Mouse (Mus musculus) natural killer cell, adult 2 months (primary cell): ENCODE measurements around the gene Derl3.

Experiments used
- DNase-seq, 2 experiments: peaks; one replicate each; pipeline ENCODE4 v3.0.0; 2022; ENCODE audit warnings: low spot score in 2 of 2

Gene Derl3

DNA sequence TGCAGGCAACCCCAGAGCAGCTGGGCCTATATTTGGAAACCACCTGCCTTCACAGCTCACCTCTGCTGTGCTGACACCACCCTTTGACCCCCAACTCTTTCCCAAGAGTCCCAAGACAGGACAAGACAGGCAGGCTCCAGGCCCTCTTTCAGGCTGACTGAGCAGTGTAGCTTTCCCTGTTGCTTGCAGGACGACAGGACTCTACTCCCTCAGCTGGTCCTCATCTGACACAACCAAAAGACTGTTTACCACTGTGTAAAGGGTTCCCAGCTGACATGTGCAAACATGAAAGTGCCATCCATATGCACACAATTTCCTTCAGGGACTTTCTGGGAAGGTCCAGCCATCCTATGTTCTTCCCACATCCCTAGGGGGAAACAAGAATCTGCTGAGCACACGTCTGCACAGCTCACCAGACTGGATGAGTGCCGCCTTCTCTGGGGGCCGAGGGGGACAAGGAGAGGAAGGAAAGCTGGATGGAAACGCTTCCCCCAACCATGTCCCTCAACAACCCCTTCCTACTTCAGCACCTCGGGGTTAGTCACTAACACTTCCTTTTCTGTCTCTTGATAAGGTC, 19.9 kb downstream of the Derl3 start:
- no peak for DNase-seq

DNA sequence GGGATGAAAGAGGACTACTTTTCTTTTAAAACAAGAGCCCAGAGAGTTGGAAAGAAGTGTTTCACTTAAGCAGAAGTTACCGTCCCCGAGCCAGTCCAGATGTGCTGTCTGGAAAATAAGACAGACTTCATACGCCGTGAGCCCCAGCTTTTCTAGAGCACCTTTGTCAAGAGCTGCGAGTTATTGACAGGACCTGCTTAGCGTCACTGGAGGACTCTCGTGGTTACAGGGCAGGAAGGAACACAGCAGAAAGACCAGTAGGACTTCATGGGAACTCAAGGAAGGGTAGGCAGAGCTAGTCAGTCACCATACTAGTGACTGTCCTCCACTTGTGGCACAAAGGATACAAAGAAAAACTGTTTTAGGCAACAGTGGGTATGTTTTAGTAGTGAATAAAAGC, 22.3 kb downstream of the Derl3 start:
- no peak for DNase-seq

DNA sequence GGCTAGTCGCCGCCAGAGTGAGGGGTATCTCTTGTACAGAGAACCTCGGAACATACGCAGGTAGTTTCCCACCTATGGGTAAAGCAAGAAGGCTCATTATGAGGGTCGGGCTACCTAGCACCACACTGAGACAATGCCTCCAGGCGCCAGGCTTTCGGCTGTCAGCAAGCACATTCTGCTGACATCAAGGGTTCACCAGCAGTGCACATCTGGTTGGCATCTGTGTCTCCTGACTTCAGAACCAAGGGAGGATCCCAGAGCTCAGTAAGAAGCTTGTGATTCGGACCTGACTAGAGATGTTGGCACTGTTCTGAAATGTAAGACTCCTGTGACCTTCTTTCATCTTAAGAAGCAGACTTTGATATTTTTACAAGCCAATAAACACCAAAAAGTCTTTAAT, 23.6 kb downstream of the Derl3 start:
- no peak for DNase-seq

DNA sequence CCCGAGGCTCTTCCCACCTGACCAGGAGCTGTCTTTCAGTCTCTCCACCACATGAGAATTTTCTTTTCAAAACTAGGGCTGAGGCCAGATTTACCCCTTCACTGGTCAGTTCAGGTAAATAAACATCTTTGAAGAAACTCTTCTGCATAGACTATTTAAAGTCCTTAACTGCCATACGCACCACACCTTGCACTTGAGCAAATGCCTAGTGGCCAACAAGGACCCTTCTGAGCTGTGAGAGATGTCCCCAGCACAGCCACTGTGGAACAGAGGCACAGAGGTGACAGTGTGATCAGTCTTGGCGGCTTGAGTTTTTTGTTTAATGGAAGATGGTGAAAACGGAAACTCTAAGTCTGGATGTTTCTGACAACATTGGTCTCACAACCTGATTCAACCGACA, 25.8 kb downstream of the Derl3 start:
- DNase-seq, result no peak

DNA sequence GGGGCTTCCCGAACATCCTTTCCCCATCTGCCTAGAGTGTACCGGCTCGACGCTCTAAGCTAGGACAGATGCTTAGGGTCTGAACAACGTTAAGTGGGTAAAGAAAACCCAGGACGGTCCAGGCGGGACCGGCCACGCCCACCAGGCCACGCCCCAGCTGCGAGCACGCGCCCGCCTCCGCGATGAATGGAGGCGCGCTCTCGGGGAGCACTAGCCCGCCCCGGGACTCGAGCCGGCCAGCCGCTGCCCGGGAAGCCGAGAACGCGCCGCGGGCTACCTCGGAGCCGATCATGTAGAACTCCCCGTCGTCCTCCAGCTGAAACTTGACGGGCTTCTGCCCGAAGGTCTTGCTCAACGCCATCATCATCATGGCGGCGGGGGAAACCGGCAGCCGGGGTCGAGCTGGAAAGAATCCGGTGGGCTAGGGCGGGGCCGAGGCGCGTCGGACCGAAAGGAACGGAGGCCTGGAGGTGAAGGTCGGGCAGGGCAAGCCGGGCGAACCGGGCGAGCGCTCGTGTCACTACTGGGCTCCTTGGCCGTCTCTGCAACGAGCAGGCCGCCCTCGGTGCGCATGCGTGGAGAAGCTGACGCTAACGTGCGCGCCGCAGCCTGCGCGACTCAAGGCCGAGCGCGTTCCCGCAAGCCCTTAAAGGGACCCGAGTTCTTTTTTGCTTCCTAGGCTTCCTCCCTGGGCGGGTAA, 28.0 kb downstream of the Derl3 start, which contains the start of gene Smarcb1:
TSS of gene Smarcb1 (minus strand) at position 592 of the 700 bp plus-strand sequence.
- DNase-seq, result peak; percentile 87 to 90

DNA sequence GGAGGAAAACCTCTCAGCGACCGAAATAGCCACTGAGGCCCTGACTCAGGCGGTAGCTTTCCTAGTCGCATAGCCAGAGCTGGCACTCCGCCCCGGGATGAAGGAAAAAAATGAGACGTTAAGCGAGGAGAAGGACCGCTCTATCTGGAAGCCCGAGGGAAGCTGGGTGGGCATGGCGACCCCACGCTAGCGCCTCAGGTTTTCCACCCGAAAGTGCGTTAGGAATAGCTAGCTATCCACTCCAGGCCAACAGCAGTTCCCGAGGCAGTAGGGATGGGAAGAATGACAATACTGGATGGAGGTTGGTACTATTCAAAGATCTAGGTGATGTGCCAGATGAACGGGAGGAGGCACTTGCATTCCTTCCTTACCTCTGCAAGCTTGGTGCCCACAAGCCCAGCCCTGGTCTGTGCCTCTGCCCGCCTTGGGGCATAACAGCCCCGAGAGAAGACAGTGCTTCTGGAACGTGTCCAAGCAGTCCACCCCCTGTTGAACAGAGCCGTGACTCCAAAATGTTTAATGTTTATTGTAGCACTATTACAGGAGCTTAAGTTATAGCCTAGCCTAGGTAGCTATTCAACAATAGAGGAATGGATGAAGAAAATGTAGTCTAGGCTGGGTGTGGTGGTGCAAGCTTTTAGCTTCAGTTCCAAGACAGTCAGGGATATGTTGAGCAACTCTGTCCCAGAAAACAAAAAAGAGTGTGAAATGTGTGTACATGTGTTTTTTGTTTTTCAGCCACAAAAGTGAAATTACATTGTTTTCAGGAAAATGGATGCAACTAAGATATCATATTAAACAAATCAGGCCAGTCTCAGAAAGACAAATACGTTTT, 28.7 kb downstream of the Derl3 start:
- DNase-seq, result no peak

DNA sequence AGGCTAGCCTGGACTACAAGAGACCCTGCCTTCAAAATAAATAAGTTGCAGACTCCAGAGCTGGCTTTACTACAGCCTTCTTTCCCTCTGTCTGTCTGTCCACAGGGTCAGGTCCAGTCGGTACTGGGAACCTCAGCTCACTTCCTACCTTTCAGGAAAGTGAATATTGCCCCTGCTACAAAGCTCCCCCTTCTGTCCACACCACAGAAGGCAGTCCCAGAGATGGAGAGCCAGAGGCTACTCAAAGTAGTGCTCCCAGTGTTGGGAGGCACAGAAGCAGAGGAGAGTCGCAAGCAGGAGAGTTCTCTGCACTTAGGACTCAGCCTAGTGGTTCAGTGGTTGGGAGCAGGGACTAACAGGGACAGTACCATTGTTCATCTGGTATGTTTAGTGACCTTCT, 31.1 kb downstream of the Derl3 start:
- DNase-seq, result no peak

DNA sequence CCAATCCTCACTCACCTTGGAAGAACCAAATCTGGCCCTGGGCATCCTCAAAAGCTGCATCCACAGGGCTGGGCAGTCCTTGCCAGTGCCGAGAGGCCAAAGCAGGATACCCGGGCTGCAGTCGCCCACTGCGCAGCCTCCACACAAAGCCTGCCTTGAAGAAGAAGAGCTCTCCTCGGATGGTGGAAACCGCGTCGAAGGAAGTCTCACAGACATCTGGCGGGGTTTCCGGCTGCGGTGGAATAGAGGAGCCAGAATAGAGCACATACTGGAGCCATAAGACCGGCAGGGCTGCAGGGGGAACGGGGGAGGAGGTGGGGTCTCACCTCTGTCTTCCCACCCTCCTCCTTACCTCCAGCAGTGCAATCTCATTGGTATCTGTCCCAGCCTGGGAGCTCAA, 33.2 kb downstream of the Derl3 start:
- DNase-seq, result no peak

- no peak for DNase-seq
Measured at GRCm38 (mm10) chr10:75930304-75930703, 37.1 kb downstream of the Derl3 start.

GRCm38 (mm10) chr10:75931311-75931710, 38.1 kb downstream of the Derl3 start:
- no peak for DNase-seq

- peak in 1 of 2 experiments; percentile 14 for DNase-seq
Measured at GRCm38 (mm10) chr10:75932081-75932678, 39.0 kb downstream of the Derl3 start.

DNA sequence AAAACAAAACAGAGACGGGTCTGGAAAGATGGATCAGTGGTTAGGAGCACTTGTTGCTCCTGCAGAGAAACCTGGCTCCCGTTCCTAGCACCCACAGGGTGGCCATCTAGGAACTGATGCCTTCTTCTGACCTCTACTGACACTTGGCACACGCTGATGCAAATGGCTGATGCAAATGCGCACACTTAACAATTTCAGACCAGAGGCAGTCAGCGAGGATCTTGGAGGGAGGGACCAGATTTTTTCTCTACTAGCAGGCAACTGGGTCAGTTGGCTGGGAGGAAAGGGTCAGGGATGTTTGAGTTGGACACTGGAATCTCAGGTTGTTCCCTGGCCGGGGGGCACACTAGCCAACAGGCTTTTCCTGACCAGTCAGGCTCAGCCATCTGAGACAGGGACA, 39.7 kb downstream of the Derl3 start, which contains the start of gene Chchd10:
TSS of gene Chchd10 (plus strand) at position 240 of the 400 bp plus-strand sequence.
- no peak for DNase-seq

DNA sequence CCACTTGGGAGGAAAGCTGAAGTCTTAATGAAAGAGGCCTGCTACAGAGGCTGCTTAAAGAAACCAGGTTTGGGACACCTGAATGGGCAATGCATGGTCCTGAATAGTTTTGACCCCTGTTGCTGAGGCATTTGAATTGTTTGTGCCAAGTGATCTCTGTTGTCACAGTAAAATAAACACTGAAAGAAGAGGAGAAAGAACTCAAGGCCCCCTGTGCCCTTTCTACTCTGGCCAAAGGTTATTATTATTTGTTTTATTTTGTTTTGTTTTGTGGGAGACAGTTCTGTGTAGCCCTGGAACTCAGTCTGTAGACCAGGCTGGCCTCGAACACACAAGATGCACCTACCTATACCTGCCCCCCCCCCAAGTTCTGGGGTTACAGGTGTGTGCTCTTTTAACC, 41.8 kb downstream of the Derl3 start:
- no peak for DNase-seq

- DNase-seq, result peak; percentile 50 to 63
Measured at GRCm38 (mm10) chr10:75935680-75936541, 42.7 kb downstream of the Derl3 start, which contains the start of gene Mmp11. Gene Mmp11, minus strand, starts transcription at chr10:75936496.

- DNase-seq, result no peak
Measured at GRCm38 (mm10) chr10:75936909-75937667, 43.9 kb downstream of the Derl3 start.

DNA sequence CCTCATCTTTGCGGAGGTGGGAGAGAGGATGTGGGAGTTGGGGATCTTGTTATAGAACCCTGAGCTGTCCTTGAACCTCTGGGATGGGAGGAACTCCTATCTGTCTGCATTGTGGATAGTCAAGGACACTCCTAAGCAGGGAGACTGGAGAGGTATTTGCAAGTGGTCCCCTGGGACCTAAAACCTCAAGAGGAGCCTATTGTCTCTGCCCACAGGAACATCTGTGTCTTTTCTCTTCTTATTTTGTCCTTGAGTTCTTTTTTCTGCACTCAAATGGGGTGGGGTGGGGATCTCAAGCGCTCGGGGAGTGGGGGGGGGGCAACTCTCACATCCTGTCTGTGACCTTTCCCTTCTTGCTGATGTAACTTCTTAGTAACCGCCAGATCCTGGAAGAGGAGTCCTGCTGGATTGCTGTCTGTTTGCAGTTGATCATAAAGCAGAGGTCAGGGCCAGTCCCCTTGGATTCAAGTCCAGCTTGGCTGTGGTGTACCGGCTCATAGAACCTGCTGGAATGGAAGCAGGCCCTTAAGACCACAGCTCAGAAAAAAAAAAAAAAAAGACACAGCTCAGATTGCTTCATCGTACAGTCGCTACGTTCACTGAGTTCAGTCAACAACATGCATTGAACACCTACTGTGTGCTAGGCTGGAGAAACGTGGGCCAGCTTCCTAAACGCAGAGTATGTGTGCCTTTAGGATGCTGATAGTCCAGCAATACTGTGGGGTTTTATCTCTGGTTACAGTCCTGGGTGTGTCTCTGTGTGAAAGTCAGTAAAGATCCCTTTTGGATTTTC, 44.8 kb downstream of the Derl3 start:
- no peak for DNase-seq

GRCm38 (mm10) chr10:75939481-75940234, 46.4 kb downstream of the Derl3 start:
- no peak for DNase-seq

GRCm38 (mm10) chr10:75940520-75940919, 47.3 kb downstream of the Derl3 start, which contains the start of gene Gm867:
Gene Gm867, minus strand, starts transcription at chr10:75940672.
- DNase-seq, result no peak
